Mouse (Mus musculus) CH12.LX (cell line): ENCODE results near the gene Mrpl44.

Experiments
- CHD1 ChIP-seq: IDR thresholded peaks from 2 replicates; pipeline ENCODE4 v1.6.1; 2012; ENCODE audit warnings: low read depth, low read length, improper control_type of control experiment, inconsistent platforms
- CTCF ChIP-seq, 2 experiments: IDR thresholded peaks in 1 of 2; conservative IDR thresholded peaks in 1 of 2; 2 replicates each; pipeline ENCODE4 v1.5.1; 2011 to 2012; ENCODE audit warnings: low read depth in 2 of 2, low read length in 2 of 2, improper control_type of control experiment in 1 of 2, inconsistent platforms in 1 of 2, mild to moderate bottlenecking in 1 of 2, moderate library complexity in 1 of 2

DNA sequence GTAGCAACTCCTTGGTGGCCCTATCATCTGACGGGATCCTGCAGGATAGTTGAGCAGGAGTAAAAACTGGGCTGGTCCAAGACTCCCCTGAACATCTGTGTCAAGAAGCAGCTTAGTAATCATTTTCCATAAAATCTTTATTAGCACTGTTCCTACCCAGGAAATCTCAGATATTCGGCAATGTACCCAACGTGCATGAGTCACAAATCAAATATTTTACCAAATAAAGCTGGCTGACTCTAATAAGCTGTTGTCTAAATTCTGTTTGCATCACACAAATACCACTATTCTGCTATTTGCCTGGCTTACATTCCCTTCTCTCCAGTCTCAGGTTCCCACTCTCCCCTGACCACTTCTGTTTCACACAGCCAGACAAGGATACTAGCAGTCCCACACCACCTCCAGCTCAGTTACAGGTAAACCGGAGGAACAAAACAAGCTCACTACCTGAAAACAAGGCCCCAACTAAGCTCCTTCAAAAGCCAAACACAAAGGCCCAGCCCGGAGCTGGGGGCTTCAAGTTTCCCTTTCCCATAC, 16.3 kb upstream of the Mrpl44 start:
- TF ChIP-seq CTCF (conservative IDR thresholded peaks at IDR 0.05 in 1 of 2, IDR thresholded peaks at IDR 0.05 in 1 of 2; ENCODE audit: low read depth in 2 of 2, low read length in 2 of 2): no peak
- no peak for TF ChIP-seq CHD1
